Mouse (Mus musculus): ENCODE measurements at regions not wholly inside any gene's neighbourhood (a gene's known extent, or its start where the extent isn't known, plus 50 kb on each side); places are given as distances from the start of the nearest gene placed in this dataset.
A peak's percentile ranks its signal among the peaks of the same experiment; 100 is the strongest.

DNA sequence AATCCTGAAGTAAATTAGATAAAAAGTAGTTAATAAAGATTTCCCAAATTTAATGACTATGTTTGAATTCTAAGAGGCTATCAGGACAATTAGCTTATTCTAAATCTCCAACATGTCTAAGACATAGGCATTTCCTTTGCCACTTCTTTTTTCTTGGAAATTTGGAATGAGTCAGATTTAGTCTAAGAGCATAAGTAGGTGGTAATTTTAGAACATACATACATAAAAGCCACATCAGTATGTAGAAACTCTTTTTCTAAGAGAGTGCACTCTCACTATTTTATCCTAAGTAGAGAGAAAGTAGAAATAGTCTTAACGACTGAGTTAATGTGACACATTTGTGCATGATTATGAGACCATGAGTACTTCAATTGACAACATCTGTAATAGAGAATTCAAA, 802.4 kb upstream of the Ncam2 start:
- no peak for TF ChIP-seq MYOG (IDR thresholded peaks at IDR 0.05; ENCODE audit: control insufficient read depth, extremely low read depth, insufficient read length)
- TF ChIP-seq FOSL1 (IDR thresholded peaks at IDR 0.05; ENCODE audit: insufficient read depth, low read length, poor library complexity, severe bottlenecking), result no peak
- TF ChIP-seq USF1 (IDR thresholded peaks at IDR 0.05; ENCODE audit: low read depth), result no peak
- TF ChIP-seq MAX (IDR thresholded peaks at IDR 0.05), result no peak

DNA sequence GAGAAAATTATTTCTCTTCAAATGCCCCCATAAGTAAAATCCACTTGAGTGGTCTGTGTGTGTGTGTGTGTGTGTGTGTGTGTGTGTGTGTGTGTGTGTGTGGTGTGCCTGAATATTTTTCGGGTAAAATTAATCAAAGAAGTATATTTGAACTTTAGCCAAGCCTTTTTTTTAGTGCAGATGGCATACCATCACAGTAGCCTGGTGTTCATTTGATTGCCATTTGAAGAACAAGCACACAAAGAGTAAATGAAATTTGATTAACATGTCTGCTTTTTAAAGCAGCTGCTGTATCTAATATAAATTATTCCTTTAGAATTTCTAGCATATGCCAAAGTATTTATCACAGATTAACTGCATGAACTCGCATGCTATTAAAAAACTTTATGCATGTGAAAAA, 796.1 kb upstream of the Ncam2 start:
- Histone ChIP-seq H3K79me3 (ENCODE audit: low read depth) (no peaks in the 10 kb centered on the region), H3K4me3 (ENCODE audit: insufficient read depth, poor library complexity, severe bottlenecking) (no peak overlapping the region), H3K27me3 (ENCODE audit: control insufficient read depth, insufficient read depth, insufficient read length) (no peaks in the 10 kb centered on the region), H3K79me2 (ENCODE audit: control insufficient read depth, insufficient read depth) (no peaks in the 10 kb centered on the region), H3ac (ENCODE audit: control insufficient read depth, insufficient read length, low read depth) (no peak overlapping the region), H3K36me3 (ENCODE audit: control insufficient read depth, insufficient read depth) (no peaks in the 10 kb centered on the region)
- no peak for TF ChIP-seq CEBPB (IDR thresholded peaks at IDR 0.05; ENCODE audit: low read depth)
- no peak for TF ChIP-seq MAX (IDR thresholded peaks at IDR 0.05)
- no peak for TF ChIP-seq MYOD1 (IDR thresholded peaks at IDR 0.05; ENCODE audit: control insufficient read depth, insufficient read length, low read depth)
- no peak for TF ChIP-seq CTCF (IDR thresholded peaks at IDR 0.05; ENCODE audit: control insufficient read depth, insufficient read depth, insufficient read length)
- TF ChIP-seq FOSL1 (IDR thresholded peaks at IDR 0.05; ENCODE audit: insufficient read depth, low read length, poor library complexity, severe bottlenecking), result no peak
- TF ChIP-seq USF1 (IDR thresholded peaks at IDR 0.05; ENCODE audit: low read depth), result no peak
- TF ChIP-seq MYOG (IDR thresholded peaks at IDR 0.05; ENCODE audit: control insufficient read depth, extremely low read depth, insufficient read length), result no peak

More for the DNA sequence above, 802.4 kb upstream of the Ncam2 start:
- no peaks in the 10 kb centered on the region for H3K79me3 ChIP-seq (ENCODE audit: low read depth)
- no peaks in the 10 kb centered on the region for H3K36me3 ChIP-seq (ENCODE audit: control insufficient read depth, insufficient read depth)
- no peaks in the 10 kb centered on the region for H3K79me2 ChIP-seq (ENCODE audit: control insufficient read depth, insufficient read depth)
- no peak overlapping the region for H3ac ChIP-seq (ENCODE audit: control insufficient read depth, insufficient read length, low read depth)
- no peaks in the 10 kb centered on the region for H3K27me3 ChIP-seq (ENCODE audit: control insufficient read depth, insufficient read depth, insufficient read length)
- no peak overlapping the region for H3K4me3 ChIP-seq (ENCODE audit: insufficient read depth, poor library complexity, severe bottlenecking)

DNA sequence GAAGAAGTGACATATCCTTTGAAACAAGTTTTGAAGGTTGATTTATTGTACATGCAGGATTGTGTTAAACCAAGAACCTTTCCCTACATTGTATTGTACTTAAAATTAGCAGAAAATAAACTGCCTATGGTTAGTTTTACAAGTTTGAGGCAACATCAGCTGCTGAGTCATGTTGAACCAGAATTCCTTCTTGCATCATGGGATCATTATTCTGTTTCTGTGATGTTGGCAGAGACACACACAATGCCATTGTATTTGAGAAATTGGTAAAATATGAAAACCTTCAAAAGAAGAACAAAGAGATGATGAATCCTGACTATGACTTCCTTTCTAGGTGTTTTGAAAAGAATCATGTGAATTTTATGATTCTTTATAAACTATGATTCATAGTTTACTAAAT, 791.9 kb upstream of the Ncam2 start:
- Histone ChIP-seq H3K27me3 (ENCODE audit: control insufficient read depth, insufficient read depth, insufficient read length) (no peaks in the 10 kb centered on the region), H3K79me2 (ENCODE audit: control insufficient read depth, insufficient read depth) (no peaks in the 10 kb centered on the region), H3K4me3 (ENCODE audit: insufficient read depth, poor library complexity, severe bottlenecking) (no peak overlapping the region), H3ac (ENCODE audit: control insufficient read depth, insufficient read length, low read depth) (no peak overlapping the region), H3K36me3 (ENCODE audit: control insufficient read depth, insufficient read depth) (no peaks in the 10 kb centered on the region), H3K79me3 (ENCODE audit: low read depth) (no peaks in the 10 kb centered on the region)
- peak; percentile 20 for TF ChIP-seq MYOD1 (IDR thresholded peaks at IDR 0.05; ENCODE audit: control insufficient read depth, insufficient read length, low read depth)
- peak; percentile 84 for TF ChIP-seq CEBPB (IDR thresholded peaks at IDR 0.05; ENCODE audit: low read depth)
- no peak for TF ChIP-seq CTCF (IDR thresholded peaks at IDR 0.05; ENCODE audit: control insufficient read depth, insufficient read depth, insufficient read length)
- TF ChIP-seq USF1 (IDR thresholded peaks at IDR 0.05; ENCODE audit: low read depth), result no peak

Measured in C2C12 (cell line).